Mouse (Mus musculus) ES-E14 (cell line): ENCODE measurements around the gene Igdcc3.

ENCODE experiments used
- CHD2 ChIP-seq: IDR thresholded peaks from 2 replicates; pipeline ENCODE4 v1.6.1; 2014; ENCODE audit warnings: mild to moderate bottlenecking, low read depth, low read length, inconsistent platforms
- HCFC1 ChIP-seq: IDR thresholded peaks from 2 replicates; pipeline ENCODE4 v1.6.1; 2012; ENCODE audit warnings: low read length, inconsistent platforms, borderline replicate concordance; ENCODE audit not compliant: insufficient read depth

DNA sequence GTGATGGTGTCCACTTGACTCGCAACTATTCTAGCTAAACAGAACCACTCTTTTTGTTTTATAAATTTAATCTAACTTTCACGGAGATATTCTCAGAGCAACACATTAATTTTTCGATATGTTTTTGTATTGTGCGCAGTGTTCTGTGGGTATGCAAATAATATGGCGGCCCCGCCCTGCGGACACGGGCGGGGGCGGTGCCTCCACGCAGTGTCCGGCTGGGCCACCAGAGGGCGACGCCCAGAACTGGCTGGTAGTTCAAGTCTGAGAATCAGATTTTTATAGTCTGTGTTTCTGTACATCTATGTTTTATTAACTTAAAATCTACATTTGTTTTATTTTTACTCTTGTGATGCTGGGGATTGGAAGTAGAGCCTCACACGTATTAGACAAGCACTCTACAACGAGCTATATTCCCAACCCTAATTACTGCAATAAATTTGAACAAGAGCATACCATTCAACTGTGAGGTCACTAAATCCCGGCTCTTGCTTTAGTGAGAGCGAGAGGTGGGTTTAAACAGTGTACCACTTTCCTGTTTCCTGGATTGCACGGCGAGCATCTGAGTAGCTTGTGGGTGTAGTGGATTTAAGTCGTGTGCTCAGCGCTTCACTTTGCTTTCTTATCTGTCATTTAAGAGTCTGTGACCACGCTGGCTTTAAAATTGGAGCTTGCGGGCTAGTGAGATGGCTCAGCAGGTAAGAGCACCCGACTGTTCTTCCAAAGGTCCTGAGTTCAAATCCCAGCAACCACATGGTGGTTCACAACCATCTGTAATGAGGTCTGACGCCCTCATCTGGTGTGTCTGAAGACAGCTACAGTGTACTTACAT is 56.0 kb downstream of the Igdcc3 start:
- TF ChIP-seq HCFC1 (no peak), CHD2 (no peak)
